ENCODE assay signal across 8 mouse cellular contexts in genomic region chr4:110021956-110022625, GRCm38 (mm10). TPM values are rescaled to one million over a fixed set of nuclear protein-coding genes. Genes with fewer than 3 reads are reported as not detected.
A peak's percentile ranks its signal among the peaks of the same experiment; 100 is the strongest.
DNase-seq lines count a peak whose midpoint lies in the region; ATAC-seq and TF ChIP-seq lines count a peak whose summit lies in the region.

No protein-coding gene starts in this region.

- peak; percentile 83 for DNase-seq in ES-E14 (ENCODE audit: low read depth, low spot score)
- DNase-seq in cerebellum, adult 11-12 months, result peak; percentile 22
- peak; percentile 80 for DNase-seq in forelimb bud, embryonic 11.5 days (ENCODE audit: low read depth, low spot score)
- peak; percentile 29 for DNase-seq in layer of hippocampus, adult 9-11 months
- peak; percentile 81 for DNase-seq in lung, postnatal 10 days
- peak; percentile 77 for DNase-seq in ovary, postnatal 36 days (ENCODE audit: low spot score)
- DNase-seq in thymus, postnatal 25 days, result peak; percentile 72

- in situ Hi-C loops in ES-E14 (cut with MboI; ENCODE audit: low sequenced_read_pairs in 2 of 2, unreplicated experiment in 2 of 2), result no loop called here

- no peak overlapping the region for H3K27ac ChIP-seq in ES-E14 (ENCODE audit: insufficient read depth, low read depth, low read length, poor library complexity, severe bottlenecking)
- no peak overlapping the region for H3K27ac ChIP-seq in hindbrain, embryonic 12.5 days

- no peak overlapping the region for H3K9ac ChIP-seq in ES-E14 (ENCODE audit: insufficient read depth, low read depth, low read length, poor library complexity, severe bottlenecking)
- H3K9ac ChIP-seq in hindbrain, embryonic 12.5 days, result peak overlapping the region; percentile 10; the same call in 1 of the 2 replicates

- peak; percentile 43; the same call in 1 of the 2 replicates for ATAC-seq in hindbrain, embryonic 12.5 days (ENCODE audit: low FRiP score)

- H3K36me3 ChIP-seq in ES-E14 (ENCODE audit: control insufficient read depth, insufficient read depth, low read length, poor library complexity, severe bottlenecking), result no peaks in the 10 kb centered on the region
- no peaks in the 10 kb centered on the region for H3K36me3 ChIP-seq in hindbrain, embryonic 12.5 days

- H3K4me2 ChIP-seq in hindbrain, embryonic 12.5 days (replicated peaks), result peak overlapping the region; percentile 32

- no peaks in the 10 kb centered on the region for H3K9me3 ChIP-seq in ES-E14 (ENCODE audit: control insufficient read depth, insufficient read depth, low read depth, low read length)
- H3K9me3 ChIP-seq in hindbrain, embryonic 12.5 days (replicated peaks), result no peaks in the 10 kb centered on the region

- 18% methylated on average over 25 of the region's 25 CpGs for WGBS in hindbrain, embryonic 12.5 days

- peaks cover 21% of the 10 kb centered on the region for H3K27me3 ChIP-seq in hindbrain, embryonic 12.5 days

- H3K4me3 ChIP-seq in ES-E14 (ENCODE audit: insufficient read depth in 1 of 2, low read depth in 1 of 2, low read length in 2 of 2, poor library complexity in 1 of 2, severe bottlenecking in 1 of 2), result peak overlapping the region in 1 of 2 experiments; percentile 52; a peak in 2 of 4 replicates
- no peak overlapping the region for H3K4me3 ChIP-seq in hindbrain, embryonic 12.5 days

- H3K4me1 ChIP-seq in ES-E14 (ENCODE audit: control insufficient read depth in 2 of 2, insufficient read depth in 2 of 2, low read length in 2 of 2, poor library complexity in 1 of 2), result peaks cover 0 to 3% of the 10 kb centered on the region in 2 experiments; a peak in 2 of 4 replicates
- peaks cover 3% of the 10 kb centered on the region for H3K4me1 ChIP-seq in hindbrain, embryonic 12.5 days

TF ChIP-seq in ES-E14, 5 proteins besides CTCF, POLR2A, EP300 and RAD21:
- TF ChIP-seq MAFK (IDR thresholded peaks at IDR 0.05; ENCODE audit: insufficient read depth, low read depth, low read length) (no peak), ZC3H11A (IDR thresholded peaks at IDR 0.05; ENCODE audit: borderline replicate concordance, low read depth, low read length) (peak; percentile 81)

RNA-seq across cellular contexts. Expression of gene Dmrta2, which starts 44.2 kb away (rescaled TPM):
- total RNA-seq in ES-E14 (2012; rRNA removed), result 1.2 and 1.9 TPM in 2 replicates
- 0.20 and 0.21 TPM in 2 replicates for polyA plus RNA-seq in hindbrain, embryonic 12.5 days (2016; fragmentation: Nextera tagmentation; extraction: Ambion mirVana)

Comparison
In these comparisons a context has a peak if more than half of its experiments do, and no peak if none do; other contexts are left out.
1. DNase-seq: peak in every context shown above with its lines; median percentile 83 in ES-E14; 81 in lung, postnatal 10 days; 80 in forelimb bud, embryonic 11.5 days; 77 in ovary, postnatal 36 days; 72 in thymus, postnatal 25 days; 29 in layer of hippocampus, adult 9-11 months; 22 in cerebellum, adult 11-12 months.